Mouse (Mus musculus) hindbrain, embryonic 14.5 days (tissue): ENCODE data around the gene Tlcd1. TPM values are rescaled to one million over a fixed set of nuclear protein-coding genes. Genes with fewer than 3 reads are reported as not detected.
A peak's percentile ranks its signal among the peaks of the same experiment; 100 is the strongest.
"Not testable (repeated sequence)": the region's sequence is repeated elsewhere in the genome, so short reads cannot be mapped to it uniquely, and the experiment has no call there.

Experiments used
- ATAC-seq: fragments of 200-750 bp; cut with Nextera tagmentation; 2 replicates; pipeline ENCODE4 v1.8.0; 2017; ENCODE audit warnings: moderate number of reproducible peaks, mild to moderate bottlenecking, moderate TSS enrichment, moderate library complexity; ENCODE audit not compliant: low FRiP score
- DNase-seq: peaks from one replicate; pipeline ENCODE4 v3.0.0-alpha.2; 2015; ENCODE audit warnings: low spot score
- H3K27ac ChIP-seq: fragments of 300-500 bp; sonication (generic); 2 replicates; pipeline ENCODE4 v1.5.1; 2014; ENCODE audit warnings: mild to moderate bottlenecking, moderate library complexity
- H3K27me3 ChIP-seq: fragments of 300-500 bp; sonication (generic); 2 replicates; pipeline ENCODE4 v1.6.1; 2014; ENCODE audit warnings: mild to moderate bottlenecking, low read length, mixed read lengths; ENCODE audit not compliant: control insufficient read depth, insufficient read depth
- H3K36me3 ChIP-seq: fragments of 300-500 bp; sonication (generic); replicated peaks from 2 replicates; pipeline ENCODE4 v1.6.1; 2014; ENCODE audit not compliant: control insufficient read depth, insufficient read depth
- H3K4me1 ChIP-seq: fragments of 300-500 bp; sonication (generic); replicated peaks from 2 replicates; pipeline ENCODE4 v1.6.1; 2014; ENCODE audit warnings: antibody characterized with exemption, low read length, mixed read lengths; ENCODE audit not compliant: control insufficient read depth, insufficient read depth
- H3K4me2 ChIP-seq: fragments of 300-500 bp; sonication (generic); replicated peaks from 2 replicates; pipeline ENCODE4 v1.6.1; 2014; ENCODE audit warnings: mild to moderate bottlenecking, moderate library complexity
- H3K4me3 ChIP-seq: fragments of 300-500 bp; sonication (generic); replicated peaks from 2 replicates; pipeline ENCODE4 v1.5.1; 2014; ENCODE audit warnings: mild to moderate bottlenecking, low read length
- H3K9ac ChIP-seq: fragments of 300-500 bp; sonication (generic); 2 replicates; pipeline ENCODE4 v1.6.1; 2014
- H3K9me3 ChIP-seq: fragments of 300-500 bp; sonication (generic); 2 replicates; pipeline ENCODE4 v1.6.1; 2016; ENCODE audit warnings: low read length; ENCODE audit not compliant: control insufficient read depth
- WGBS: fragments of 180-500 bp; shearing (Covaris S2); extraction: QIAGEN DNeasy Blood & Tissue Kit; methylation state at CpG from one replicate; pipeline ENCODE4 v1.1.7; 2014; 5-methylcytosine and 5-hydroxymethylcytosine counted together
- polyA plus RNA-seq: library from polyadenylated mRNA; unstranded; fragments of >200 nt; fragmentation: Nextera tagmentation; extraction: Ambion mirVana; gene quantifications from 2 replicates; pipeline ENCODE4 v1.2.1, GENCODE M21; 2014

Tlcd1 gene
- polyA plus RNA-seq, 1 experiment from 2014 or later = 13.4 TPM

- peaks cover 42% of the 10 kb centered on the region for H3K4me1 ChIP-seq
- no peaks in the 10 kb centered on the region for H3K9me3 ChIP-seq
- WGBS = 34% methylated on average over 8 of the region's 8 CpGs
- peak overlapping the region; percentile 57; the same call in 1 of the 2 replicates for H3K9ac ChIP-seq
- H3K27me3 ChIP-seq = peaks cover 5% of the 10 kb centered on the region; the same call in 1 of the 2 replicates
- ATAC-seq = no peak
- no peak overlapping the region for H3K27ac ChIP-seq
- peak overlapping the region; percentile 55 for H3K4me2 ChIP-seq
- peak overlapping the region; percentile 53 for H3K4me3 ChIP-seq
- H3K36me3 ChIP-seq = peaks cover 34% of the 10 kb centered on the region
- no peak for DNase-seq
Observed at GRCm38 (mm10) chr11:78179438-78179999, 3.0 kb downstream of the Tlcd1 start.

- Histone ChIP-seq H3K4me1 (peaks cover 42% of the 10 kb centered on the region), H3K4me3 (no peak overlapping the region), H3K27ac (no peak overlapping the region), H3K27me3 (peaks cover 5% of the 10 kb centered on the region; the same call in 1 of the 2 replicates), H3K36me3 (peaks cover 34% of the 10 kb centered on the region), H3K9me3 (no peaks in the 10 kb centered on the region), H3K9ac (no peak overlapping the region), H3K4me2 (no peak overlapping the region)
- 80% methylated on average over 6 of the region's 6 CpGs for WGBS
- DNase-seq = no peak
- ATAC-seq = no peak
Observed at GRCm38 (mm10) chr11:78180081-78180761, 3.7 kb downstream of the Tlcd1 start.

GRCm38 (mm10) chr11:78181830-78182357 is 5.4 kb downstream of the Tlcd1 start:
- H3K4me3 ChIP-seq = peak overlapping the region; percentile 79
- no peak for DNase-seq
- H3K36me3 ChIP-seq = peaks cover 34% of the 10 kb centered on the region
- H3K9ac ChIP-seq = peak overlapping the region; percentile 86
- no peak overlapping the region for H3K27ac ChIP-seq
- H3K9me3 ChIP-seq = no peaks in the 10 kb centered on the region
- no peak for ATAC-seq
- H3K27me3 ChIP-seq = peaks cover 3% of the 10 kb centered on the region; the same call in 1 of the 2 replicates
- peaks cover 40% of the 10 kb centered on the region for H3K4me1 ChIP-seq
- 44% methylated on average over 2 of the region's 2 CpGs for WGBS
- peak overlapping the region; percentile 79 for H3K4me2 ChIP-seq

- DNase-seq = no peak
- Histone ChIP-seq H3K27ac (peak overlapping the region; percentile 96), H3K36me3 (peaks cover 34% of the 10 kb centered on the region), H3K4me1 (peaks cover 34% of the 10 kb centered on the region), H3K27me3 (no peaks in the 10 kb centered on the region), H3K9ac (peak overlapping the region; percentile 86), H3K4me3 (peak overlapping the region; percentile 79), H3K4me2 (peak overlapping the region; percentile 79), H3K9me3 (no peaks in the 10 kb centered on the region)
- no peak for ATAC-seq
- WGBS = 16% methylated on average over 7 of the region's 7 CpGs
Observed at GRCm38 (mm10) chr11:78182450-78182849, 5.9 kb downstream of the Tlcd1 start.

- peak within 1 kb of the TSS; percentile 79 for H3K4me3 ChIP-seq
- peak within 1 kb of the TSS; percentile 79 for H3K4me2 ChIP-seq
- under 1% methylated on average over 38 of the region's 38 CpGs for WGBS
- H3K4me1 ChIP-seq = peaks cover 31% of the 10 kb centered on the region
- no peaks in the 10 kb centered on the region for H3K9me3 ChIP-seq
- peak within 1 kb of the TSS; percentile 96 for H3K27ac ChIP-seq
- H3K9ac ChIP-seq = peak within 1 kb of the TSS; percentile 86
- no peaks in the 10 kb centered on the region for H3K27me3 ChIP-seq
- peak; percentile 97 for DNase-seq
- peak; percentile 91 for ATAC-seq
- H3K36me3 ChIP-seq = peaks cover 34% of the 10 kb centered on the region
Observed at GRCm38 (mm10) chr11:78182961-78183844, 6.7 kb downstream of the Tlcd1 start, which contains the start of gene Rpl23a. Rpl23a (minus strand) TSS chr11:78183584.

GRCm38 (mm10) chr11:78183884-78184514 is 7.5 kb downstream of the Tlcd1 start:
- Histone ChIP-seq H3K4me3 (peak overlapping the region; percentile 79; the same call in 1 of the 2 replicates), H3K36me3 (peaks cover 33% of the 10 kb centered on the region), H3K4me1 (peaks cover 25% of the 10 kb centered on the region), H3K27ac (peak overlapping the region; percentile 96), H3K9ac (peak overlapping the region; percentile 52), H3K4me2 (peak overlapping the region; percentile 79), H3K9me3 (no peaks in the 10 kb centered on the region), H3K27me3 (no peaks in the 10 kb centered on the region)
- WGBS = 54% methylated on average over 10 of the region's 10 CpGs
- ATAC-seq (no peak), DNase-seq (no peak)

- peaks cover 20% of the 10 kb centered on the region for H3K4me1 ChIP-seq
- H3K9ac ChIP-seq, H3K27ac ChIP-seq, DNase-seq, H3K4me2 ChIP-seq, ATAC-seq, H3K4me3 ChIP-seq, H3K9me3 ChIP-seq, H3K27me3 ChIP-seq: not testable (repeated sequence)
- peaks cover 26% of the 10 kb centered on the region for H3K36me3 ChIP-seq
- WGBS = 97% methylated on average over 6 of the region's 6 CpGs
Observed at GRCm38 (mm10) chr11:78184702-78185101, 8.2 kb downstream of the Tlcd1 start.

GRCm38 (mm10) chr11:78188331-78189233 is 12.1 kb downstream of the Tlcd1 start, which contains the start of gene Rab34:
Rab34 (plus strand) TSS chr11:78188430.
- Histone ChIP-seq H3K4me2 (peak within 1 kb of the TSS; percentile 60), H3K27ac (peak within 1 kb of the TSS; percentile 91), H3K9ac (peak within 1 kb of the TSS; percentile 83), H3K36me3 (peaks cover 31% of the 10 kb centered on the region), H3K27me3 (no peaks in the 10 kb centered on the region), H3K9me3 (no peaks in the 10 kb centered on the region), H3K4me1 (peaks cover 15% of the 10 kb centered on the region), H3K4me3 (peak within 1 kb of the TSS; percentile 73)
- peak; percentile 69 for DNase-seq
- WGBS = under 1% methylated on average over 77 of the region's 80 CpGs
- peak; percentile 70 for ATAC-seq
